Mouse (Mus musculus) testis, adult 2 months (tissue): Measurements from ENCODE around the gene Col4a4.

ENCODE experiments used
- CTCF ChIP-seq: fragments of 200-500 bp; IDR thresholded peaks from 2 replicates; pipeline ENCODE4 v1.5.1; 2012; ENCODE audit warnings: low read depth, mild to moderate bottlenecking, inconsistent platforms, low read length, moderate library complexity; ENCODE audit not compliant: control insufficient read depth, insufficient read depth, insufficient replicate concordance
- POLR2A ChIP-seq: fragments of 200-500 bp; IDR thresholded peaks from 2 replicates; pipeline ENCODE4 v1.6.1; 2012; ENCODE audit warnings: low read depth, mild to moderate bottlenecking, inconsistent platforms, low read length, moderate library complexity; ENCODE audit not compliant: control insufficient read depth

DNA sequence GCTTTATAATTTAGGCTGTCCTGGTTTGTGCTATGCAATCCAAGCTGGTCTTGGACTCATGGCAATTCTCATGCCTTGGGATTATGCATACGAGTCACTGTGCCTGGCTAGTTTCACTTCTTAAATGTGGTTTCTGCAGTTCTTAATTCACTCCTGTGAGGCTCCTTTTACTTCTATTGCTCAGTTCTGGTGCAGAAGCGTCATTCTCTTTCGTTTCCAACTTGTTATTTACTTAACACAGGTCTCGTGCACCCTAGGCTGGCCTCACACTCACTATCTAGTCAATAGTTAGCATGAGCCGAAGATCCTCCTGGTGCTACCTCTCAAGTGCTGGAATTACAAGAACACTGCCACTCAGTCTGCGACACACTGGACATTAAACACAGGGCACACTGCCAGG, 117.8 kb downstream of the Col4a4 start:
- TF ChIP-seq POLR2A: no peak
- TF ChIP-seq CTCF: no peak
